Mouse (Mus musculus): ENCODE results near the gene Gpr37l1. TPM values are rescaled to one million over a fixed set of nuclear protein-coding genes. Genes with fewer than 3 reads are reported as not detected.
"Not testable (repeated sequence)": the region's sequence is repeated elsewhere in the genome, so short reads cannot be mapped to it uniquely, and the experiment has no call there.

Gene Gpr37l1
- polyA plus RNA-seq, 1 experiment from 2014 or later, result not detected

GRCm38 (mm10) chr1:135195907-135196440, 28.5 kb upstream of the Gpr37l1 start:
- Histone ChIP-seq H3K4me1 (replicated peaks) (peaks cover 14% of the 10 kb centered on the region), H3K9ac (no peak overlapping the region), H3K27ac (replicated peaks) (no peak overlapping the region), H3K9me3 (replicated peaks) (no peaks in the 10 kb centered on the region), H3K36me3 (replicated peaks) (no peaks in the 10 kb centered on the region), H3K4me3 (replicated peaks) (no peak overlapping the region), H3K27me3 (0 out of 2 replicates have a peak, but pooled peaks cover 3% of the 10 kb centered on the region), H3K4me2 (no peak overlapping the region)
- no peak for ATAC-seq (ENCODE audit: insufficient read depth)
- 79% methylated on average over 6 of the region's 6 CpGs for WGBS (ENCODE audit: insufficient replicate concordance)

GRCm38 (mm10) chr1:135194335-135194734, 26.9 kb upstream of the Gpr37l1 start:
- 72% methylated on average over 5 of the region's 5 CpGs for WGBS (ENCODE audit: insufficient replicate concordance)
- not testable (repeated sequence) for H3K27me3 ChIP-seq; H3K4me2 ChIP-seq; H3K36me3 ChIP-seq (replicated peaks); ATAC-seq (ENCODE audit: insufficient read depth); H3K4me1 ChIP-seq (replicated peaks); H3K27ac ChIP-seq (replicated peaks); H3K4me3 ChIP-seq (replicated peaks); H3K9ac ChIP-seq; H3K9me3 ChIP-seq (replicated peaks)

GRCm38 (mm10) chr1:135189186-135189585, 21.7 kb upstream of the Gpr37l1 start:
- no peak overlapping the region for H3K4me2 ChIP-seq
- H3K4me1 ChIP-seq (replicated peaks), result no peaks in the 10 kb centered on the region
- H3K9me3 ChIP-seq (replicated peaks), result no peaks in the 10 kb centered on the region
- H3K27me3 ChIP-seq, result peaks cover 14% of the 10 kb centered on the region; the same call in 1 of the 2 replicates
- no peaks in the 10 kb centered on the region for H3K36me3 ChIP-seq (replicated peaks)
- no peak overlapping the region for H3K9ac ChIP-seq
- H3K4me3 ChIP-seq (replicated peaks), result no peak overlapping the region
- ATAC-seq (ENCODE audit: insufficient read depth), result no peak
- WGBS (ENCODE audit: insufficient replicate concordance), result 73% methylated on average over 4 of the region's 4 CpGs
- H3K27ac ChIP-seq (replicated peaks), result no peak overlapping the region

GRCm38 (mm10) chr1:135188197-135188596, 20.7 kb upstream of the Gpr37l1 start:
- Histone ChIP-seq H3K9ac (no peak overlapping the region), H3K4me3 (replicated peaks) (no peak overlapping the region), H3K9me3 (replicated peaks) (no peaks in the 10 kb centered on the region), H3K36me3 (replicated peaks) (no peaks in the 10 kb centered on the region), H3K27ac (replicated peaks) (no peak overlapping the region), H3K27me3 (peaks cover 14% of the 10 kb centered on the region; the same call in 1 of the 2 replicates), H3K4me1 (replicated peaks) (peaks cover 3% of the 10 kb centered on the region; the same call in 1 of the 2 replicates), H3K4me2 (no peak overlapping the region)
- no peak for ATAC-seq (ENCODE audit: insufficient read depth)
- WGBS (ENCODE audit: insufficient replicate concordance), result 32% methylated on average over 3 of the region's 3 CpGs

- not testable (repeated sequence) for H3K27ac ChIP-seq (replicated peaks); H3K36me3 ChIP-seq (replicated peaks); H3K4me3 ChIP-seq (replicated peaks); H3K4me2 ChIP-seq; H3K9ac ChIP-seq; H3K9me3 ChIP-seq (replicated peaks); H3K4me1 ChIP-seq (replicated peaks); ATAC-seq (ENCODE audit: insufficient read depth)
- H3K27me3 ChIP-seq, result peaks cover 14% of the 10 kb centered on the region; the same call in 1 of the 2 replicates
- WGBS (ENCODE audit: insufficient replicate concordance), result 45% methylated on average over 2 of the region's 2 CpGs
Measured at GRCm38 (mm10) chr1:135187016-135187415, 19.5 kb upstream of the Gpr37l1 start.

GRCm38 (mm10) chr1:135186427-135186826, 18.9 kb upstream of the Gpr37l1 start:
- H3K4me1 ChIP-seq (replicated peaks), result peaks cover 7% of the 10 kb centered on the region; the same call in 1 of the 2 replicates
- H3K27me3 ChIP-seq, result peaks cover 14% of the 10 kb centered on the region; the same call in 1 of the 2 replicates
- no peak overlapping the region for H3K4me2 ChIP-seq
- H3K27ac ChIP-seq (replicated peaks), result no peak overlapping the region
- H3K9me3 ChIP-seq (replicated peaks), result no peaks in the 10 kb centered on the region
- no peak overlapping the region for H3K9ac ChIP-seq
- no peak for ATAC-seq (ENCODE audit: insufficient read depth)
- no peak overlapping the region for H3K4me3 ChIP-seq (replicated peaks)
- 29% methylated on average over 8 of the region's 8 CpGs for WGBS (ENCODE audit: insufficient replicate concordance)
- H3K36me3 ChIP-seq (replicated peaks), result no peaks in the 10 kb centered on the region

GRCm38 (mm10) chr1:135185936-135186335, 18.5 kb upstream of the Gpr37l1 start:
- 40% methylated on average over 5 of the region's 5 CpGs for WGBS (ENCODE audit: insufficient replicate concordance)
- ATAC-seq (ENCODE audit: insufficient read depth), result no peak
- no peak overlapping the region for H3K4me3 ChIP-seq (replicated peaks)
- H3K4me2 ChIP-seq, result no peak overlapping the region
- H3K4me1 ChIP-seq (replicated peaks), result peaks cover 7% of the 10 kb centered on the region; the same call in 1 of the 2 replicates
- H3K9me3 ChIP-seq (replicated peaks), result no peaks in the 10 kb centered on the region
- no peak overlapping the region for H3K27ac ChIP-seq (replicated peaks)
- H3K9ac ChIP-seq, result no peak overlapping the region
- no peaks in the 10 kb centered on the region for H3K36me3 ChIP-seq (replicated peaks)
- H3K27me3 ChIP-seq, result peaks cover 14% of the 10 kb centered on the region; the same call in 1 of the 2 replicates

- no peak overlapping the region for H3K27ac ChIP-seq (replicated peaks)
Measured at GRCm38 (mm10) chr1:135183941-135184570, 16.6 kb upstream of the Gpr37l1 start.

GRCm38 (mm10) chr1:135183448-135183847, 16.0 kb upstream of the Gpr37l1 start:
- H3K36me3 ChIP-seq (replicated peaks), result no peaks in the 10 kb centered on the region
- H3K27me3 ChIP-seq, result peaks cover 14% of the 10 kb centered on the region; the same call in 1 of the 2 replicates
- ATAC-seq (ENCODE audit: insufficient read depth), result no peak
- 47% methylated on average over 4 of the region's 4 CpGs for WGBS (ENCODE audit: insufficient replicate concordance)
- H3K4me1 ChIP-seq (replicated peaks), result peaks cover 7% of the 10 kb centered on the region; the same call in 1 of the 2 replicates
- H3K4me3 ChIP-seq (replicated peaks), result no peak overlapping the region
- H3K9ac ChIP-seq, result no peak overlapping the region
- H3K9me3 ChIP-seq (replicated peaks), result no peaks in the 10 kb centered on the region
- H3K4me2 ChIP-seq, result no peak overlapping the region
- H3K27ac ChIP-seq (replicated peaks), result no peak overlapping the region

More at GRCm38 (mm10) chr1:135183941-135184570, 16.6 kb upstream of the Gpr37l1 start:
- Histone ChIP-seq H3K4me3 (replicated peaks) (no peak overlapping the region), H3K27me3 (peaks cover 14% of the 10 kb centered on the region; the same call in 1 of the 2 replicates), H3K4me2 (no peak overlapping the region), H3K4me1 (replicated peaks) (peaks cover 7% of the 10 kb centered on the region; the same call in 1 of the 2 replicates), H3K36me3 (replicated peaks) (no peaks in the 10 kb centered on the region), H3K9ac (no peak overlapping the region), H3K9me3 (replicated peaks) (no peaks in the 10 kb centered on the region)
- no peak for ATAC-seq (ENCODE audit: insufficient read depth)
- WGBS (ENCODE audit: insufficient replicate concordance), result 61% methylated on average over 11 of the region's 11 CpGs

- 36% methylated on average over 3 of the region's 3 CpGs for WGBS (ENCODE audit: insufficient replicate concordance)
- Histone ChIP-seq H3K4me1 (replicated peaks) (peaks cover 7% of the 10 kb centered on the region; the same call in 1 of the 2 replicates), H3K27me3 (peaks cover 14% of the 10 kb centered on the region; the same call in 1 of the 2 replicates), H3K9ac (no peak overlapping the region), H3K9me3 (replicated peaks) (no peaks in the 10 kb centered on the region), H3K36me3 (replicated peaks) (no peaks in the 10 kb centered on the region), H3K27ac (replicated peaks) (no peak overlapping the region), H3K4me2 (no peak overlapping the region), H3K4me3 (replicated peaks) (no peak overlapping the region)
- peak; percentile 56 for ATAC-seq (ENCODE audit: insufficient read depth)
Measured at GRCm38 (mm10) chr1:135182975-135183374, 15.5 kb upstream of the Gpr37l1 start.

GRCm38 (mm10) chr1:135181880-135182623, 14.6 kb upstream of the Gpr37l1 start:
- Histone ChIP-seq H3K9me3 (replicated peaks) (no peaks in the 10 kb centered on the region), H3K9ac (no peak overlapping the region), H3K4me3 (replicated peaks) (no peak overlapping the region), H3K27me3 (peaks cover 14% of the 10 kb centered on the region; the same call in 1 of the 2 replicates), H3K27ac (replicated peaks) (no peak overlapping the region), H3K36me3 (replicated peaks) (no peaks in the 10 kb centered on the region), H3K4me2 (no peak overlapping the region), H3K4me1 (replicated peaks) (peaks cover 7% of the 10 kb centered on the region; the same call in 1 of the 2 replicates)
- whole genome bisulfite sequencing (ENCODE audit: insufficient replicate concordance), result 57% methylated on average over 8 of the region's 8 CpGs
- no peak for ATAC-seq (ENCODE audit: insufficient read depth)
